Mouse (Mus musculus): ENCODE data around the gene Gsk3a. TPM values are rescaled to one million over a fixed set of nuclear protein-coding genes. Genes with fewer than 3 reads are reported as not detected.
A peak's percentile ranks its signal among the peaks of the same experiment; 100 is the strongest.

Gene Gsk3a
- polyA plus RNA-seq, 2 experiments: 8.4 to 48.6 TPM

DNA sequence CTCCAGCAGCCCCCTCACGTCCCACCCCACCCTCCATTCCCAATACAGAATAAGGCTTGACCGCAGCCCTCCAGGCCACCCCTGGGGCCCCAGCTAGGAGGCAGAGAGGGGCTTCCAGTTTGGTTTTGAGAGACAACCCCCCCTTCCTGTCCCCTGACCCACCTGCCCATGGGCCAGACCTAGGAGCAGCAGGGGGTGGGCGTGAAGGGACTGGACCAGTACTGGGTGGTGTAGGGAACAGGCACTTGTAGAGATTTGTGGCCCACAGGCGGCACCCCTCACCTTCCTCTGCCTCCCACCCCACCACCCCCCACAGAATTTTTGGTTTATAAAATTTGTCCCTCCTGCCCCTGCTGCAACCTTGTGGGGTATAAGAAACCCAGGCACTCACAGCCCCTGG is 5.7 kb upstream of the Gsk3a start:
- Histone ChIP-seq H3K9ac (replicated peaks) (no peak overlapping the region), H3K4me1 (replicated peaks; ENCODE audit: control insufficient read depth in 2 of 2, insufficient read depth in 2 of 2, low read length in 1 of 2) (peaks cover 6 to 9% of the 10 kb centered on the region in 2 experiments), H3K4me2 (ENCODE audit: low read depth) (no peak overlapping the region), H3K36me3 (replicated peaks; ENCODE audit: control insufficient read depth, insufficient read depth, low read depth) (no peaks in the 10 kb centered on the region), H3K27me3 (ENCODE audit: control insufficient read depth, insufficient read depth, low read length) (no peaks in the 10 kb centered on the region), H3K9me3 (ENCODE audit: control insufficient read depth, low read length) (no peaks in the 10 kb centered on the region), H3K4me3 (ENCODE audit: insufficient read depth in 1 of 2, low read depth in 2 of 2, low read length in 2 of 2) (no peak overlapping the region), H3K27ac (no peak overlapping the region)
- no peak for DNase-seq (ENCODE audit: low read depth in 3 of 3, low spot score in 3 of 3)
- no peak for TF ChIP-seq EP300 (IDR thresholded peaks at IDR 0.05; ENCODE audit: low read depth)
- no peak for TF ChIP-seq CTCF (IDR thresholded peaks at IDR 0.05; ENCODE audit: low read depth)
- 76% methylated on average over 4 of the region's 4 CpGs for WGBS (ENCODE audit: insufficient replicate concordance)
- ATAC-seq (ENCODE audit: insufficient read depth): no peak

- Histone ChIP-seq H3K36me3 (replicated peaks; ENCODE audit: control insufficient read depth, insufficient read depth, low read depth) (no peaks in the 10 kb centered on the region; the same call in 1 of the 2 replicates), H3K27me3 (ENCODE audit: control insufficient read depth, insufficient read depth, low read length) (no peaks in the 10 kb centered on the region), H3K9me3 (ENCODE audit: control insufficient read depth, low read length) (no peaks in the 10 kb centered on the region), H3K27ac (no peak overlapping the region), H3K9ac (replicated peaks) (no peak overlapping the region), H3K4me1 (replicated peaks; ENCODE audit: control insufficient read depth in 2 of 2, insufficient read depth in 2 of 2, low read length in 1 of 2) (peaks cover 7 to 8% of the 10 kb centered on the region in 2 experiments), H3K4me3 (ENCODE audit: insufficient read depth in 1 of 2, low read depth in 2 of 2, low read length in 2 of 2) (no peak overlapping the region), H3K4me2 (ENCODE audit: low read depth) (no peak overlapping the region)
- 45% methylated on average over 2 of the region's 2 CpGs for WGBS (ENCODE audit: insufficient replicate concordance)
- DNase-seq (ENCODE audit: low read depth in 3 of 3, low spot score in 3 of 3): no peak
- no peak for ATAC-seq (ENCODE audit: insufficient read depth)
- TF ChIP-seq EP300 (IDR thresholded peaks at IDR 0.05; ENCODE audit: low read depth): no peak
- TF ChIP-seq CTCF (IDR thresholded peaks at IDR 0.05; ENCODE audit: low read depth): peak; percentile 61
These were observed 3.4 kb upstream of the Gsk3a start for GRCm38 (mm10) chr7:25241062-25241461.

DNA sequence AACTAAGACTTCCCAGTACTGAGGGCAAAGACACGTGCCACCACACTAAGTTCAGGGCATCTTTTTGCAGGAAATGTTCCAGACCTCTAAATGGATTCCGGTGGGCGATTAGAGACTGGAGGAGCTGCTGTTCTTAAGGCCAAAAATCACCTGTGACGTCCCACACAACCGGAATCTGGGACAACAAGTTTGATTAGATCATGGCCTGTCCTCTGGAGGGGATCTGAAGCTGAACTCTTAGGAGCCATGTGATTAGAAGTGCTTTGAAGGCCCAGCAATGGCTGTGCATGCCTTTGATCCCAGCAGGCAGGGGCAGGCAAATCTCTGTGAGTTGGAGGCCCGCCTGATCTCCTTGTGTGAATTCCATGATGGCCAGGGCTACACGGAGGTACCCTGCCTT is 3.0 kb upstream of the Gsk3a start:
- WGBS (ENCODE audit: insufficient replicate concordance): 62% methylated on average over 7 of the region's 7 CpGs
- Histone ChIP-seq H3K4me2 (ENCODE audit: low read depth) (no peak overlapping the region), H3K27me3 (ENCODE audit: control insufficient read depth, insufficient read depth, low read length) (no peaks in the 10 kb centered on the region), H3K4me1 (replicated peaks; ENCODE audit: control insufficient read depth in 2 of 2, insufficient read depth in 2 of 2, low read length in 1 of 2) (peaks cover 9 to 12% of the 10 kb centered on the region in 2 experiments), H3K27ac (no peak overlapping the region; the same call in 1 of the 2 replicates), H3K36me3 (replicated peaks; ENCODE audit: control insufficient read depth, insufficient read depth, low read depth) (no peaks in the 10 kb centered on the region; the same call in none of the 2 replicates), H3K4me3 (ENCODE audit: insufficient read depth in 1 of 2, low read depth in 2 of 2, low read length in 2 of 2) (no peak overlapping the region), H3K9me3 (ENCODE audit: control insufficient read depth, low read length) (no peaks in the 10 kb centered on the region), H3K9ac (replicated peaks) (no peak overlapping the region)
- TF ChIP-seq CTCF (IDR thresholded peaks at IDR 0.05; ENCODE audit: low read depth) (no peak), EP300 (IDR thresholded peaks at IDR 0.05; ENCODE audit: low read depth) (no peak)
- DNase-seq (ENCODE audit: low read depth in 3 of 3, low spot score in 3 of 3) (no peak), ATAC-seq (ENCODE audit: insufficient read depth) (no peak)

GRCm38 (mm10) chr7:25238829-25239623 is 1.4 kb upstream of the Gsk3a start:
- peak overlapping the region; percentile 95 for H3K4me2 ChIP-seq (ENCODE audit: low read depth)
- H3K27me3 ChIP-seq (ENCODE audit: control insufficient read depth, insufficient read depth, low read length): no peaks in the 10 kb centered on the region
- H3K9me3 ChIP-seq (ENCODE audit: control insufficient read depth, low read length): no peaks in the 10 kb centered on the region
- TF ChIP-seq CTCF (IDR thresholded peaks at IDR 0.05; ENCODE audit: low read depth): peak; percentile 89
- TF ChIP-seq EP300 (IDR thresholded peaks at IDR 0.05; ENCODE audit: low read depth): no peak; the same call in none of the 2 replicates
- DNase-seq (ENCODE audit: low read depth in 3 of 3, low spot score in 3 of 3) (peak; percentile 81 to 88 (median 81)), ATAC-seq (ENCODE audit: insufficient read depth) (peak; percentile 15)
- peak overlapping the region; percentile 64 to 93 for H3K4me3 ChIP-seq (ENCODE audit: insufficient read depth in 1 of 2, low read depth in 2 of 2, low read length in 2 of 2)
- 2% methylated on average over 30 of the region's 30 CpGs for WGBS (ENCODE audit: insufficient replicate concordance)
- peaks cover 9 to 15% of the 10 kb centered on the region in 2 experiments for H3K4me1 ChIP-seq (replicated peaks; ENCODE audit: control insufficient read depth in 2 of 2, insufficient read depth in 2 of 2, low read length in 1 of 2)
- H3K36me3 ChIP-seq (replicated peaks; ENCODE audit: control insufficient read depth, insufficient read depth, low read depth): peaks cover 5% of the 10 kb centered on the region
- peak overlapping the region; percentile 72 for H3K9ac ChIP-seq (replicated peaks)
- H3K27ac ChIP-seq: peak overlapping the region; percentile 91

DNA sequence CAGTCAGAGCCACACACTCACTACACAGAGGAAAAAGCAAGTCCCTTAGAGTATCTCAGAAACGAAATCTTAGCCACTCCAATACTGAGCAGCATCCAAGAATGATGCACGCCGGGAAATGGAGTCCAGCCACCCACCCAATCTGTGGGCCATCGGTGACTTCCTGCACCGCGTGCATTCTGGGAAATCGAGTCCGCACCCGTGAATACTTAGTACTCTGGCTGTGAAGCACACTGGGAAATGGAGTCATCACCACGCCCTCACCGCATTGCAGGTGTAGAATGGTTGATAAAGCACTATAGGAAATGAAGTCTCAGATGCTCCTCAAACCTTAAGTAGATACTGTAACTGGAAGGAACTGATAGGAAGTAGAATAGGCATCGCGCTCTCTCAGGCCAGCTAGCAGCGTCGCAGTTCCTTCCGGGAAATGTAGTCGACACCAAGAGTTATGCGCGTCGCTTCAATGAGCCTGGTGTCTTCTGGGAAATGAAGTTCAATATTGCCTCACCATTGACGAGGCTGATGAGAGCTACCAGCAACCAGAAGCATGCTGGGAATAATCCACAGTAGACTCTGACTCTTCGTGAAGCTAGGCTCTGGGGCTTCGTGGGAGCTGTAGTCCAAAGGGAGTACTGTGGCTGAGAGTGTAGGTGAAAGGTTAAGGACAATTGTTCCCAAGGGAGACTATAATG is 510 bp upstream of the Gsk3a start:
- no peaks in the 10 kb centered on the region for H3K27me3 ChIP-seq (ENCODE audit: control insufficient read depth, insufficient read depth, low read length)
- H3K27ac ChIP-seq: peak overlapping the region; percentile 91
- TF ChIP-seq EP300 (IDR thresholded peaks at IDR 0.05; ENCODE audit: low read depth): peak; percentile 91
- 0 out of 2 replicates have a peak, but pooled peaks have one; percentile 8 for TF ChIP-seq CTCF (IDR thresholded peaks at IDR 0.05; ENCODE audit: low read depth)
- no peaks in the 10 kb centered on the region for H3K9me3 ChIP-seq (ENCODE audit: control insufficient read depth, low read length)
- H3K9ac ChIP-seq (replicated peaks): peak overlapping the region; percentile 72
- H3K4me2 ChIP-seq (ENCODE audit: low read depth): peak overlapping the region; percentile 95
- peak overlapping the region; percentile 64 to 93 for H3K4me3 ChIP-seq (ENCODE audit: insufficient read depth in 1 of 2, low read depth in 2 of 2, low read length in 2 of 2)
- peak; percentile 95 to 97 (median 95) for DNase-seq (ENCODE audit: low read depth in 3 of 3, low spot score in 3 of 3)
- peaks cover 9 to 15% of the 10 kb centered on the region in 2 experiments for H3K4me1 ChIP-seq (replicated peaks; ENCODE audit: control insufficient read depth in 2 of 2, insufficient read depth in 2 of 2, low read length in 1 of 2)
- H3K36me3 ChIP-seq (replicated peaks; ENCODE audit: control insufficient read depth, insufficient read depth, low read depth): peaks cover 14% of the 10 kb centered on the region
- peak; percentile 91 for ATAC-seq (ENCODE audit: insufficient read depth)
- under 1% methylated on average over 23 of the region's 23 CpGs for WGBS (ENCODE audit: insufficient replicate concordance)

Measured in liver, embryonic 14.5 days (tissue).